Mouse (Mus musculus): ENCODE measurements around the gene Lgmn.

DNA sequence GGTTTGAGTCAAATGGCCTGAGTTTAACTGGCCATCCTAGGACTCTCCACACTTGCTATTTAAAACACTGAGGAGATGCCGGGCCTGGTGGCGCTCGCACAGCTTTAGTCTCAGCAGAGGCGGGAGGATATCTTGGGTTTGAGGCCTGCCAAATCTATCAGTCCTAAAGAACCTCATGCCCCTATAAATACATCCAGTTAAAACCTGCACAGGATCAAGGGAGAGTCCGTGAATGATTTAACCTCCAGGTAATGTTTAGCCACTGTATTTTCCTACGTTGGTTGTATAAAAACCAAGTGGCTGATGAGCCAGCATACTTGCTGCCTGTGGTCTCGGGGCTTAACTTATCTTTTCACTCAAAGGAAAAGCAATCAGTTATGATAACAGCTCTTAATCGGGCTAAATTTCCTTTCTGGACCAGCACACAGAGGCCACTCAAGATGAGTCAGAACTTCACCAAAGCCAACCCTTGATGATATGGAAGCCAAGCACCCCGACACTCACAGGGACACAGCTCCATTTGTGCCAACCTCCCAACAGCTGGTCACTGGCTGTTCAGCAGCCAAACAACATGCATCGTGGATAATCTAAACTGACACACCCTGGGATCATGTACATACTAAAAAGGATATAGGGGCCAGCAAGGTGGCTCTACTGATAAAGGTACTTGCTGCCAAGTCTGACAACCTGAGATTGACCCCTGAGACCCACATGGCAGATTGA, 19.3 kb downstream of the Lgmn start:
- TF ChIP-seq CTCF (IDR thresholded peaks at IDR 0.05; ENCODE audit: low read depth) (no peak), EP300 (IDR thresholded peaks at IDR 0.05; ENCODE audit: low read depth) (no peak)
